Mouse (Mus musculus) adrenal gland, postnatal 4 days (tissue): Measurements from ENCODE around the gene Rgl3. TPM values are rescaled to one million over a fixed set of nuclear protein-coding genes. Genes with fewer than 3 reads are reported as not detected.

Experiments
- DNase-seq, 2 experiments: peaks; one replicate each; pipeline ENCODE4 v3.0.0; 2021 to 2022; ENCODE audit warnings: low spot score in 2 of 2, mixed read lengths in 2 of 2
- total RNA-seq, 2 experiments: library from RNA; stranded (reverse); gene quantifications; 2 replicates each; pipeline ENCODE4 v1.2.3; 2021

Rgl3 gene
- total RNA-seq, 2 experiments from 2014 or later: 26.1 to 36.2 TPM

DNA sequence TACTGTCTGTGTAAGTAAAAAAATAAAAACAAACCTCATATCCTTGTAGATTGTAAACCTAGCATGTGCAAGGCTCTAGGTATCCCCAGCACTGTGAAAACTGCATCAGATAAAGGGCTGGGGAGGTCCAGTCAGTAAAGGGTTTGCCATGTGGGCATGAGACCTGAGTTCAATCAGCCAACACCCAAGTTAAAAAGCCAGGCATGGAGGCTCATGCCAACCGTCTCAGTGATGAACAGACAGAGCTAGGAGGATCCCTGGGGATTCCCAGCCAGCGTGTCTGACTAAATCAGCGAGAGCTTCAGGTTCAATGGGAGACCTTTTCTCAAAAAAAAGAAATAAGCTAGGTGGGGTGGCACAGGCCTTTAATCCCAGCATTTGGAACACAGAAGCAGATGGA lies 64.2 kb downstream of the Rgl3 start:
- no peak for DNase-seq

DNA sequence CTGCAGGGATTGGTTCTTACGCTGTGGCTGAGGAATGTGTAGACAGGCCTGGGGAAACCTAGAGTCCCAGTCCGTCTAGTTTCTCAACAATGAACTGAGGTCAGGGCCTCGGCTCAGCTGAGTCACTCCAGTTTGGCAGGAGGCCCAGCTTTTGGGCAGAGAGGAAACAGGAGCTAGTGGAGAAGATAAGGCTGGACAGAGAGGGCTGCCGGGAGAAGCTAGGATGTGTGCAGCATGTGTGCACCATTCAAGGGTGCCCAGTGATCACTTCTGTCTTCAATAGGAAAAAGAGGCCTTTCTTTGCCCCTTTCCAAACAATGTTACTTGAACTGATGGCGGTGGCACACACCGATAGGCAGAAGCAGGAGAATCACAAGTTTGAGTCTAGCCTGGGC lies 65.2 kb downstream of the Rgl3 start:
- DNase-seq: peak; percentile 62 to 87

DNA sequence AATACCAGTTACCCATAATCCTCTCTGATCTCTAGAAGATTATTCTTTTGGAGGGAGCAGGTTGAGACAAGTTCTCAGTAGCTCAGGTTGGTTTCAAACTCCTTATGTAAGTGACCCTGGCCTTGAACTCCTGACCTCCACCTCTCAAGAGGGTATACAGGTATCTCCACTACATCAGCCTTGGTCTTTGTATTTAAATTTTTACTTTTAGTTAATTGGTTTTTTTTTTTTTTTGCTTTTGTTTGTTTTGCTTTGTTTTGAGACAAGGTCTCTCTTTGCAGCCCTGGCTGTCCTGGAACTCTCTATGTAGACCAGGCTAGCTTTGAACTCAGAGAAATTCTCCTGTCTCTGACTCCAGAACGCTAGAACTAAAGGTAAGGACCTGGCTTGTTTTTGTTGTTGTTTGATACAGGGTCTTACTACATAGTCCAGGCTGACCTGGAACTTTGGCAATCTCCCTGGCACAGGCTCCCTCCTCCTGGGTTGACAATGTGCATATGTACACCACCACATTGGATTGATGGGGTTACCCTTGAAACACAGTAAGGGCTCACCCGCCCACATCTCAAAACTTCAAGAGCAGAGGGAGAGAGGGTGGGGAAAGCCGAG lies 65.7 kb downstream of the Rgl3 start:
- DNase-seq: no peak

GRCm38 (mm10) chr9:21923036-21923435 lies 66.2 kb downstream of the Rgl3 start:
- DNase-seq: no peak

Other genes starting within 250 kb of the Rgl3 start
- gene Spc24, start 229.1 kb downstream of the Rgl3 start, total RNA-seq: 10 to 100 TPM; 19.6 to 22.8 TPM
- 10 to 100 TPM; 52.5 to 57.4 TPM for gene Kank2, start 190.7 kb downstream of the Rgl3 start, total RNA-seq
- gene Angptl8, start 153.9 kb downstream of the Rgl3 start, total RNA-seq: 1 to 10 TPM; 1.3 to 7.3 TPM
- gene Dock6, start 136.8 kb downstream of the Rgl3 start, total RNA-seq: 10 to 100 TPM; 74.7 to 79.1 TPM
- 10 to 100 TPM; 55.5 to 60.2 TPM for gene Rab3d, start 71.3 kb downstream of the Rgl3 start, total RNA-seq
- 10 to 100 TPM; 13.3 to 14.2 TPM for gene Ccdc159, start 62.0 kb downstream of the Rgl3 start, total RNA-seq
- gene Tmem205, start 61.9 kb downstream of the Rgl3 start, total RNA-seq: 100 to 1,000 TPM; 242 to 269 TPM
- 10 to 100 TPM; 39.4 to 41.6 TPM for gene Plppr2, start 52.4 kb downstream of the Rgl3 start, total RNA-seq
- 10 to 100 TPM; 15.9 to 16.1 TPM for gene Swsap1, start 33.7 kb downstream of the Rgl3 start, total RNA-seq
- gene Epor, start 25.9 kb downstream of the Rgl3 start, total RNA-seq: 10 to 100 TPM in 1 of 2 experiments, 1 to 10 TPM in 1; 7.7 to 10.2 TPM
- 1 to 10 TPM; 1.4 to 2.0 TPM for gene Ccdc151, start 13.2 kb upstream of the Rgl3 start, total RNA-seq
- gene Prkcsh, start 13.4 kb upstream of the Rgl3 start, total RNA-seq: 100 to 1,000 TPM; 148 to 155 TPM
- gene Elavl3, start 62.6 kb upstream of the Rgl3 start, total RNA-seq: 1 to 10 TPM; 7.0 to 9.5 TPM
- gene Gm49318, start 81.8 kb upstream of the Rgl3 start, total RNA-seq: not detected
- 10 to 100 TPM; 14.5 to 16.5 TPM for gene Zfp653, start 81.9 kb upstream of the Rgl3 start, total RNA-seq
- gene Ecsit, start 96.0 kb upstream of the Rgl3 start, total RNA-seq: 10 to 100 TPM; 37.4 to 39.2 TPM
- 1 to 10 TPM in 1 of 2 experiments, under 1 TPM in 1; 0.81 to 1.6 TPM for gene Cnn1, start 109.8 kb upstream of the Rgl3 start, total RNA-seq
- gene Elof1, start 127.7 kb upstream of the Rgl3 start, total RNA-seq: 10 to 100 TPM; 74.2 to 78.4 TPM
- 10 to 100 TPM; 12.9 to 13.0 TPM for gene Acp5, start 146.3 kb upstream of the Rgl3 start, total RNA-seq
- gene Pigyl, start 167.4 kb upstream of the Rgl3 start, total RNA-seq: 10 to 100 TPM; 55.8 to 62.3 TPM
- gene Zfp872, start 198.6 kb upstream of the Rgl3 start, total RNA-seq: 1 to 10 TPM in 1 of 2 experiments, under 1 TPM in 1; 0.90 to 1.5 TPM
- 10 to 100 TPM; 36.9 to 39.5 TPM for gene Zfp809, start 236.3 kb upstream of the Rgl3 start, total RNA-seq